Mouse (Mus musculus) gastrocnemius, adult 2 months (tissue): ENCODE measurements around the gene Npc2. TPM values are rescaled to one million over a fixed set of nuclear protein-coding genes. Genes with fewer than 3 reads are reported as not detected.

ENCODE experiments used
- DNase-seq: peaks from one replicate; pipeline ENCODE4 v3.0.0; 2022
- H3K27ac ChIP-seq: fragments of 200-600 bp; 2 replicates; pipeline ENCODE4 v1.8.1; 2022; ENCODE audit warnings: mild to moderate bottlenecking
- H3K4me3 ChIP-seq: fragments of 200-600 bp; 2 replicates; pipeline ENCODE4 v1.8.1; 2022; ENCODE audit warnings: mild to moderate bottlenecking, moderate library complexity
- CTCF ChIP-seq: fragments of 200-600 bp; IDR thresholded peaks from 2 replicates; pipeline ENCODE4 v1.8.1; 2022; ENCODE audit warnings: antibody characterized with exemption, mild to moderate bottlenecking, moderate library complexity
- intact Hi-C: fragments of 180-260 bp; cut with DNase I; formaldehyde crosslinking; loops from one replicate; pipeline ENCODE4 v1.15.1; 2025
- long read RNA-seq, 2 experiments: library from polyadenylated mRNA; stranded (forward); transcript quantifications; one replicate each; pipeline ENCODE4 v2.0.0; 2021
- total RNA-seq, 2 experiments: library from RNA; stranded (reverse); gene quantifications; 2 replicates each; pipeline ENCODE4 v1.2.3; 2021

Gene Npc2
- 10 to 100 TPM; 13.2 to 18.0 TPM for total RNA-seq
- long read RNA-seq, experiment 1, transcript Npc2-201 (4 exons, 3,299 nt) = major isoform, 35 of 35 reads
- long read RNA-seq, experiment 1, partial matches to known transcripts = 0 of 35 reads
- long read RNA-seq, experiment 1, other reads (novel, unspliced or antisense) = 0 of 35 reads
- long read RNA-seq, experiment 2, transcript Npc2-201 (4 exons, 3,299 nt) = major isoform, 23 of 26 reads
- long read RNA-seq, experiment 2, partial matches to known transcripts = 0 of 26 reads
- long read RNA-seq, experiment 2, other reads (novel, unspliced or antisense) = 2 of 26 reads

DNA sequence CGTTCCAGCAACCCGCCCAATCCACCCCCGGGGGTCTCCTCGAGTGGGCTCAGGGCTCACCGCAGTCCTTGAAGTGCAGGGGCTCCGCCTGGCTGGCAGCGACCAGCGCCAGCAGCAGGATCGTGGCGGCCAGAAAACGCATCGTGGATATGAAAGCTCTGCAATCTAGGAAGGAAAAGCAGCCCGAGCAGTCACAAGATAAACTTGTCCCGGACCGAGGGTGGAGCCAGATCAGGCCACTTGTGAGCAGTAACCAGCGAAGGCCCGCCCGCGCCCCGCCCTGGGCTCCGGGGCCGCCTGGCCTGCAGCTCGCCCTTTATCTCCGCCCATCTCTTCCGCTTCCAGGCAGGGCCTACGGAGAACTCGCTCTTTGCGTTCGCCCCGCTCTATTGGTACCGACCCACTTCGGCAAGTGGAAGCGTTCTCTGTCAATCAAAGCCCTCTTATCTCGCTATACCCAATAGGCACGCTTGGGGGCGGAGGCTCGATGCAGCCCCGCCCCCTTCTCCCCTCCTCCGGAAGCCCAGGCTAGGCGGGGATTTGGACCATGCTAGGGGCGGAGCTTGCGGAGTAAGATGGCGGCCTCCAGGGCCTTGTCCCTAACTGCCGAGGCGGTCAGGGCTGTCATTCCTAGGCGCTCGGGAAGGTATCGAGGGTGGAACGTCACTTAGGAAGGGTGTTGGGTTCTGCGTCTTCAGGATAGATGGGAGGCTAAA lies at the start of gene Npc2, which contains the start of gene Isca2:
TSS of gene Npc2 (minus strand) at position 427 of the 716 bp plus-strand sequence.
TSS of gene Isca2 (plus strand) at position 526 of the 716 bp plus-strand sequence.
- no peak for TF ChIP-seq CTCF
- peak; percentile 99 for DNase-seq
- H3K4me3 ChIP-seq = peak within 1 kb of the TSS; percentile 81
- intact Hi-C loops = no loop called here
- H3K27ac ChIP-seq = peak within 1 kb of the TSS; percentile 96

DNA sequence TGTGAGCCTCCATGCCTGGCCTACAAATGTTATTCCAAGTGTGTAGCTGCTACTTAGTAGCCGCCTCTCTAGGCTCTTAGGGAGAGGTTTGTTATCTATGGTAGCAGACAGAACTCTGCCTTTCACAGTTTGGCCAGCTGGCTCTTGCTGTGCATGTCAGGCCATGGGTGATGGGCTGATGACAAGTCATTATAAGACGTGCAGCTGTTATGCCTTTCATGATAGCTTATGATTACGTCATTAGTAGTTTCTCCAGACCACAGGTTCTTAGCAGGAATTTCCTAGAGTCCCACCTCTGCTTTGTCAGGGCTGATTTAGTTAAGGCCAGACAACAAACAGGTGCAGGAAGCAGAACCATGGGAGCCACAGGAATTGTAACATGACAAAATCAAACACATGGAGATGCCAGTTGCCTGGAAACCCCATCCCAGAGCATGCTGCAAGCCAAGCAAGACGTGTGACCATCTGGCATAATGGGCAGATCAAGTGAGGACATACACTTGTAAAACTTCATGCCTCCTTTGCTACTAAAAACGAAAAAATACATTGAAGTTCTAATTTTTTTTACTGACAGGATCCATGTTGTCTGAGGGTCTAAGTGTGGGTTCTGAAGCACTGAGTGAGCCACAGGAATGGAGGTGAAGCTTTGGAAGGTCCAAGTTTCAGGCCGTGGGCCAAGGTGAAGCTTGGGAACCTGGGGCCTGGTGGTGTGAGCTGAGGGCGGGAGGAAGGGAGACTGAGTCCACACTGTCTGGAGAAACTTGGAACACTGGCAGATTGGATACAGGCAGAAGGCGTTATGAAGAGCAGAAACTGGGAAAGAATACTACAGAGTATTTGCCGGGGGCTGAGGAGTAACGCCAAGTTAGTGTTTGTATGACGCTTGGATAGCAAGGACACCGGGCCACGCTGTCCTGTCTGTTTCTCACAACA lies 46.5 kb upstream of the Npc2 start:
- no peak for DNase-seq
- intact Hi-C loops = no loop called here
- H3K27ac ChIP-seq = no peak overlapping the region
- no peak overlapping the region for H3K4me3 ChIP-seq
- no peak for TF ChIP-seq CTCF

DNA sequence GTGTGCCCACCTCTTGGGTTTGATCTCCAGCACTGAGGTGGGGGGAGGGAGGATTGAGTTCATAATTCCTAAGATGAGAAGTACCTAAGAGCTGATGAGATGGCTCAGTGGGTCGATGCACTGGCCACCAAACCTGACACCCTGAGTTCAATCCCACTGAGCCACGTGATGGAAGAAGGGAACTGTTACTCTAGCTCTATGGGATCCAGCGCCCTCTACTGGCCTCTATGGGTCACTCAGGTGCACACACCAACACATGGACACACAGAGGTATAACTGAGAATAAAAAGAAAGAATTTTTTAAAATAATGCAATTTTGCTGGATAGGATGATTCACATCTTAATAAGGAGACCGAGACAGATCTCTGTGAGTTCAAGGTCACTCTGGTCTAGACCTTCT lies 45.5 kb upstream of the Npc2 start:
- no peak for DNase-seq
- no peak overlapping the region for H3K4me3 ChIP-seq
- TF ChIP-seq CTCF = peak; percentile 11; the same call in 1 of the 2 replicates
- H3K27ac ChIP-seq = no peak overlapping the region
- intact Hi-C loops = no loop called here

DNA sequence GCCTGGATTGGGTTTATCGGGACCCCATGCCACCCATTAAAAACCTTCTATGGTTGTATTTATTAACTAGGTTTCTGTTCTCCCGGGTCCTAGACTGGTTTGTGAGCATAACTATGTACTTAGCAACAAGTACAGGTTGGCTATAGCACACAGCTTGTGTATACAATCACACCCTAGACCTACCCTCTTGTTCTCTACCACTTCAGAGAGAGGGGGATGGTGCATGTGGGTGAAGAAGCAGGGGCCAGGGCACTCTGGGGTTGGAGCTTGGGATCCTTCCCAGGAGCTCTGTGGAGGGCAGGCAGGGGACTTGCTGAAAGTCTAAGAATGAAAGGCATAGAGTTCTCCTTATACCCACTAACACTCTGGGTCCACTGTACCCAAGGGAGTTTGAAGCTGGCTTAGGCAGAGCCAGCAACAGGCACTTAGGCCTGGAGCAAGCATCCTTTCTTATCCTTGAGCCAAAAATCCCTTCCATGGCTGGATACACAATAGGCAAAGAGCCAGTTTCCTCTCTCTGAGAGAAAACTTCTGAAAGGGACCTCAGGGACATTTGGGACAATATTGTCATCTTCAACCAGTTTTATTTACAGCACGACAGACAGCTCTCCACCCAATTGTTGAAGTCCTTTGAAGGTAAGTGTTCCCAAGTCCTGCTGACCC lies 41.8 kb upstream of the Npc2 start:
- intact Hi-C loops = no loop called here
- DNase-seq = no peak
- H3K27ac ChIP-seq = no peak overlapping the region
- no peak overlapping the region for H3K4me3 ChIP-seq
- TF ChIP-seq CTCF = no peak

DNA sequence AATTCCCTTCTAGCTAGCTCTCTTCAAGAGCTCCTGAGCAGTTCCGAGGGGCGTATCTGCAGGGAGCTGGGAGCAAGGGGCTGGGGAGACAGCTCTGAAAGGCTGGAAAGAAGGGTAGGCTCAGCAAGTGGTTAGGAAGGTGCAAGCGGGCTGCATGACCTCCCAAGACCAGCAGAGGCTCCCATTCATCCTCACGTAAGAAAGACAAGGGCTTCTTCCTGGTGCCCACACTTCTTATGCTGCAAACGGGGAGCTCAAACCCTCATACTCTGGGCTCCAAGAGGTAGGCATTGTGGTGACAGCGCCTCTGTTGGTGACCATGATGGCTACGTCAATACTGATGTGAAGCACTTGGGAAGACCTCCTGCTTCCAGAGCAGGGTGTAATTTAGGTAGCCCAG lies 40.8 kb upstream of the Npc2 start:
- intact Hi-C loops = no loop called here

DNA sequence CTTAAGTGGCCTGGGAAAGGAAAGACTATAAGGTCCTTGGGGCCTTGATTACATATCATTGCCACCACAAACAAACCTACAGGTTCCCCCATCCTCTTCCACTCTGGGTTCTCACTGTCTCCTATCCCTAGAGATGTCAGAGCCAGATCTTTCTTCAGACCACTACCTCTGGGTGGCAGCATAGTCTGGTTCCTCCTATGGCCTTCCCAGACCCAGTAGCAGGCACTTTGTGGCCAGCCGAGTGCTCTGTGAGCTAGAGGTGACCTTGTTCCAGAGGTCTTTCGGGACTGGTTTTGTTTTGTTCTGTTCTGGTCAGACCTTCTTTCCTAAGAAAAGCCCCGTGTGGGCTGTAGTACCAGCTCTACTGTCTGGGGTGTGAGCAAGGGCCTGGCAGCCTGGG lies 39.1 kb upstream of the Npc2 start:
- intact Hi-C loops = loop anchor here (1.0 kb wide), 1 partner anchor 64 kb away; the partner anchor contains the start of gene Ltbp2
- no peak for DNase-seq
- Histone ChIP-seq H3K4me3 (no peak overlapping the region), H3K27ac (no peak overlapping the region)
- TF ChIP-seq CTCF = peak; percentile 54

More for the DNA sequence above, 40.8 kb upstream of the Npc2 start:
- H3K4me3 ChIP-seq = no peak overlapping the region
- peak; percentile 18; the same call in 1 of the 2 replicates for TF ChIP-seq CTCF
- no peak overlapping the region for H3K27ac ChIP-seq
- no peak for DNase-seq

DNA sequence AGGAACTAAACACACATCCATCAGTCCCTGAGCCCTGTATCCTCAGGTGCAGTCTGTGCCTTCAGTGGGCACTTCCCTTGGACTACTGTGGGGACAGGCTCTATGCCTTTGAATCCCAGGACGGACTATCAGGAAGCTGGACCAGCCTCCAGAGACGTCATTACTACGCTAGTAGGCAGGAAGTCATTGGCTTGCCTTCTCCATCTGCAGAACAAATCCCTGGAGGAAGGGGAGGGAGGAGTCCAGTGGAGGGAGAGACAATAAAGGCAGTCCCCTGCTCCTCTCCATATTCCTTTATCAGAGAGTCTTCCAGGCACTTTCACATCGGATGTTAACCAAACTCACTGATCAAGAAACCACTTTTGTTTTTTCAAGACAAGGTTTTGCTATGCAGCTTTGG lies 38.6 kb upstream of the Npc2 start:
- DNase-seq = no peak
- Histone ChIP-seq H3K27ac (no peak overlapping the region), H3K4me3 (no peak overlapping the region)
- TF ChIP-seq CTCF = no peak
- intact Hi-C loops = no loop called here

DNA sequence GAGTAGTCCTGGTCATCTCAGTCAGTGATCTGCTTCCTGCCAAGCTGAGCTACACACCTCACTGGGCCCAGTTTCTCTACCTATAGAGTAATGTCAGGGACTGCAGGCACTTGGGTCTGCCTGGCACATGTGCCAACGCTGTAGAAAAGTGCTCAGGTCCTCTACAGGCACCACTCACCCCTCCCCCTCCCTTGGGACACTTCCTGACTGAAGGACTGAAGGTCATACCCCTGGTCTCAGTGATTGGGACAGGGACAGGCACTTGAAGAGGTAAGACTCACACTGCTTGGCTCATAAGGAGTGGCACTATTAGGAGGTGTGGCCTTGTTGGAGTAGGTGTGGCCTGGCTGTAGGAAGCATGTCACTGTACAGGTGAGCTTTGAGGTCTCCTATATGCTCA lies 37.9 kb upstream of the Npc2 start:
- intact Hi-C loops = no loop called here
- H3K4me3 ChIP-seq = no peak overlapping the region
- DNase-seq = no peak
- H3K27ac ChIP-seq = no peak overlapping the region
- TF ChIP-seq CTCF = no peak

DNA sequence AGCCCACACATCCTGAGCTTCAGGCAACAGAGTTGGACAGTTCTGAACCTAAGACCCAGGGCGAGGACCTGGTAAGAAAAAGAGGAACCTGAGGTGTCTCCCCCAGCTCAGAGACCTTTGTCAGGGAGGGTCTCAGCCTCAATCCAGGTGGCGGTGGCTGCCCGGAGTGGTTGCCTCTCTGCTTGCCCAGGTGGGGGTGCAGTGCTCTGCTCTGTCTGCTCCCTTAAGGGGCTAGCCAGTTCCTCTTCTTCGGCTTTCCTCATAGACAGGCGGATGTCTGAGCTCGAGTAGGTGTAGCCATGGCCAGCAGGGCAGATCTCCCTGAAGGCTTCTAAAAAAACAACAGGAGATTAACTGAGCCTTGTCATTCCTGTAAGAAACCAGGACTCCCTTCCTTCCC lies 36.1 kb upstream of the Npc2 start:
- Histone ChIP-seq H3K4me3 (no peak overlapping the region), H3K27ac (no peak overlapping the region)
- no peak for DNase-seq
- intact Hi-C loops = no loop called here
- no peak for TF ChIP-seq CTCF

DNA sequence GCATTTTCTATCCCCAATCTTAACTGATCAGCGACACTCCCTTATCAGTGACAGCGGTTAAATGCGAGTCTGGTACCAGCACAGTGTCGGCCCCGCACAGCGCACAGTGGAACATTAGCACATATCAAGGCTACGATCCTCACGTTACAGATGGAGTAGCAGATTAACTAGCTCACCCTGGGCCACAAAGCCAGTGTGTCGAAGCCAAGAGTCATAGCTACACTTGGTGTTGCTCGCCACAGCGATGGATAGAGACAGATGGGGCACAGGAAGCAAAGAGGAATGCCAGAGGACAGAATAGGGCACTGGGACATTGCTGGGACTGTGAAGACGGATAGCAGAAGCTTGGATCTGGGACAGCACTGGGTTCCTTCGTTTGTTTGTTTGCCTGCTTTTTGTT lies 34.4 kb upstream of the Npc2 start:
- no peak for DNase-seq
- TF ChIP-seq CTCF = no peak
- intact Hi-C loops = no loop called here
- Histone ChIP-seq H3K27ac (no peak overlapping the region), H3K4me3 (no peak overlapping the region)

DNA sequence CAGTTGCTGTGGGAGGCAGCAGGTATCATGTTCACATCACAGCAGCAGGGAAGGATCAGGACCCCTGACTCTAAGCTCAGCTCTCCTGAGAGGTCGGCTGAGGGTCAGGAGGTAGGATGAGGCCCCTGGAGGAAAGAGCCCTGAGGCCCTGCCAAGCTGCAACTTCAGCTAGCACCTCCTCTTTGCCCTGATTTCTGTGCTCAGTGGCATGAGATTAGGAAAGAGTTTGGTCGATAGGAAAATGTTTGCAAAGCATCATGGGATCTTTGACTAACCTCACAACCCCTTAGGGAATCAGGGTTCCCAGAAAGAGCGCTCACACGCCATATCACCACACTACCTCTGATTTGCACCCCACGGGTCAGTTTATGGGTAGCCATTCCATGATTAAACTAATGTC lies 33.8 kb upstream of the Npc2 start:
- no peak for TF ChIP-seq CTCF
- no peak overlapping the region for H3K27ac ChIP-seq
- intact Hi-C loops = no loop called here

DNA sequence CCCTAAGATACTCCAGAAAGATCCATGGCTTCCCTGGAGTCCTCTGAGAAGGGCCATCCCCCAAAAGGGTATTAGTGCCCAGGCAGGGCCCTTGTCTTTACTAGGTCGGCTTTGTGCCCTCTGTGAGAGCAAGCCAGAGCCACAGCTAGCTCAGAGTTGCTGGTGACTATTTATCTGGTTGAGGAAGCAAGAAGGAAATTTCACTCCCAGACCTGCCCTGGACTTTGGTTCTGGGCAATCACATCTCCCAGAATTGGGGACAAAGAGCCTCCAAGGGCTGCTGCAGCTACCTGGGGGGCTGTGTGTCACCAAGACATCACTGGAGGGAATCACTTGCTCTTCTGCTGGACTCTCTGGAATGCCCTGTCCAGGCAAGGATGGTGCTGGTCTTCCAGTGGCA lies 33.1 kb upstream of the Npc2 start:
- DNase-seq = no peak
- no peak overlapping the region for H3K27ac ChIP-seq
- intact Hi-C loops = no loop called here

More for the DNA sequence above, 33.8 kb upstream of the Npc2 start:
- no peak for DNase-seq
- H3K4me3 ChIP-seq = no peak overlapping the region

More for the DNA sequence above, 33.1 kb upstream of the Npc2 start:
- no peak for TF ChIP-seq CTCF
- no peak overlapping the region for H3K4me3 ChIP-seq
